Mouse (Mus musculus): ENCODE measurements around the gene Il34.

The Il34 gene

DNA sequence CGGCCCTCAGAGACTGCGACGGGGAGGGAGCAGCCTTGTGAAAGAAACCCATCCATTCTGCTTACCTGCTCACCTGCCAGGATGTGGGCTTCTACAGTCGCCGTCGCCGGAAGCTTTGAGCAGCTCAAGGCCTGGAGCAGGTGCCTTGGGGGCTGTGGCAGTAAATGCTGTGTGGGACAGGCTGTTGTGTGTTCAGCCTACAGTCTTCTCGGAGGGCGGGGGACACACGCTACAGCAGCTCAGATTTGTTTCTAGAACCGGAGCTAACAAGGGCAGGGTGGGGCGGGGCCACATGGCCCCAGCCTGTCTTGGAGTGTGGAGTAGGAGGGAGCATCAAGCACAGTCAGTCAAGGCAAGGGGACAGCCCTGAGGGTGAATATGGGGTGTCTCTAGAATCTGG is at the start of gene Il34:
Il34 (minus strand) TSS at position 256 of the 400 bp plus-strand sequence.
- peak; percentile 19 to 23 for DNase-seq (ENCODE audit: low read depth in 2 of 2, low spot score in 2 of 2)

DNA sequence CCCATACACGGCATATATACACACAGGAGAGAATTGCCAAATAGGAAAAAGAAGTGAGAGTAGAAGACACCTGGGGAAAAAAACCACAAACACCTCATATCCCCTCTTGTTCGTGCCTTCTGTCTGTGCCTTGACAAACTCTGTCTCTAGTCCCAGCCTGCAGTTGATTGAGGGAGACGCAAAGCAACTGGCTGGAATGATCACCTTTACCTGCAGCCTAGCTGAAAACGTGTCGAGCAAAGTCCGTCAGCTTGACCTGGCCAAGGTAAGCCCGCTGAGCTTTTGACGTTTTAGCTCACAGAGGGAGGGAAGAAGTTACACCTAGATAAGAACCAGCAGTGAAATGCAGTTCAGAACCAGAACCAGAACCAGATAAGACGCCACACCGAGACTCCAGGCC is 45.5 kb upstream of the Il34 start:
- DNase-seq (ENCODE audit: low read depth in 2 of 2, low spot score in 2 of 2): no peak

DNA sequence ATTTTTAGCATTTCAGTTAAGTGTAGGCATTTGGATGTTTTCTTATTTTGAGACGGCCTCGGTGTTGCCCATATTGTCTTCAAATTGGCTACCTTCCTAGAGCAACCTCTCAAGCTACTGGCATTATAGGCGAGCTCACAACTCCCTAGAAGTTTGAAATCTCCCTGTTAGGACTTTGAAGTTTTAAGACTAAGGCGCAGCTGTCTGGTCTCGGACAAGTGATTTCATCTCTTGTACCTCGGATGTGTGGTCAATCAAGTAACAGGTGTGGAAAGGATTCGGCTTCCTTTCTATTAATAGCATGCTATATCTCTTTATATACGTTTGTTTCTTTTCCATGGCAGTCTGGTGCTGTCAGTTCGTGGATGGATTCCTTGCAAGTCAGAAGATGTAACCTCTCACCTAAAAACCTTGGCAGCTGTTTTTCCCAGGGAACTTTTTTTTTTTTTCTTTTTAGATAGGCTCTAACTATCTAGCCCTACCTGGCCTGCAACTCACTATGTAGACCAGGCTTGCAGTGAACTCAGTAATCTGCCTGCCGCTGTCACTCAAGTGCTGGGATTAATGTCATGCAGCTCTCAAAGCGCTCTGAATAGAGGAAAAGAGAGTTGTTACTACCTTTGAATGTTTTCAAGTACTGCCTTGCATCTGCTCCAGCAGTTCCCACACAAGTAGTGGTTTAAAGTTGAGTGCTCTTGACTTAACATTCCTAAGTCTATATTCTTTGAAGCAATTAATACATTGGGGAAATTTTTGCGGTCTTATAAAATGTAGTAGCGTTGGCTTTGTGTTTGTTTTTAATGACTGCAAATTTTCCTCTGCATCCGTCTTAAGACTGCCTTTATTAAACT is 42.1 kb upstream of the Il34 start:
- DNase-seq (ENCODE audit: low read depth in 2 of 2, low spot score in 2 of 2): no peak

DNA sequence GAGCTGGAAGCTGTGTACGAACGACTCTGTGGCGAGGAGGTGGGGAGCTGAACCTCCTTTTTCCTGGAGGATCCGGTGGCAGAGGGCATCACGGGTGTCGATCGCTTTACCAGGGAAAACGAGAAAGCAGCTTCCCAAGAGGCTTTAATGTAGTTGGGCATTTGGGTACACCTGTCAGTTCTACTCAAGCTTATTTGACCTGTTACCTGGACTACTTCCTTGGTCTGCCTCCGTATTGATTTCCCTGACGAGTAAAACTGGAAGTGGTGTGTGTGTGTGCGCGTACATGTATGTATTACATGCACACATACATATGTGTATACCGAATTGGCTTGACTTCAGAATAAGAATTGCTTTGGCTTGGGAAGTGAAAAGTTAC is 41.4 kb upstream of the Il34 start:
- no peak for DNase-seq (ENCODE audit: low read depth in 2 of 2, low spot score in 2 of 2)

DNA sequence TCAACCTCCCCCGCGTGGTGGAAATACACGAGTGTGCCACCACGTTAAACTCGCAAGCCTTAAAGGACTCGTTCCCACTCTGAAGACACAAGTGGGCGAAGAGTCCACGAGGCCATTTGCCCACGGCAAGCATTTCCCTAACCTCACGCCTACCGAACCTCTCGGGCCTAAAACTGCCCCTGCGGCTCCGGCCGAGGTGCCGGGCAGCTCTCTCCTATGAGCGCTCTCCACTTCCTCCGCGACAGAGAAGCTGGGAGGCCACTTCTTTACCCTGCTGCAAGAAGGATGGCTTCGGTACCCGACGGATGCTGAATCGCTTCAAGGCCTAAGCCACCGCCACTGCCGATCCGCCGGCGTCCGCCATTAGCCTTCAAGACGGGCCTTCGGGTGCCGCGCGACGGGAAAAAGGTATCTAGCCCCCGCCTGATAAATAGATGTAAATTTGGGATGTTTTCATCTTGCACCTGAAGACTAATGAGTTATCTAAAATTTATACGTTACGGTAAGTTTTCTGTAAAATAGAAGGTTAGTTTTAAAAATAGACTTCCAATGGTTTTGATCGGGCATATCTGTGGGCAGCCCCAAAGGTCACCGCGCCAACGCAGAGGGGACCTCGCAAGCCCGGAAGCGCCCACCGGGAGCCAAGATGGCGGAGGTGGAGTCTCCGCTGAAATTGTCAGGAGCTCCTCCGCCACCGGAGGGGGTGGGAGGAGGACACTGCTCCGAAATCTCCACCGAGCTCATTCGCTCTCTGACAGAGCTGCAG is 40.9 kb upstream of the Il34 start, which contains the start of the genes Cog4 and Sf3b3:
Cog4 (plus strand) TSS at position 196 of the 766 bp plus-strand sequence.
Sf3b3 (minus strand) TSS at position 383 of the 766 bp plus-strand sequence.
- peak; percentile 83 to 85 for DNase-seq (ENCODE audit: low read depth in 2 of 2, low spot score in 2 of 2)

DNA sequence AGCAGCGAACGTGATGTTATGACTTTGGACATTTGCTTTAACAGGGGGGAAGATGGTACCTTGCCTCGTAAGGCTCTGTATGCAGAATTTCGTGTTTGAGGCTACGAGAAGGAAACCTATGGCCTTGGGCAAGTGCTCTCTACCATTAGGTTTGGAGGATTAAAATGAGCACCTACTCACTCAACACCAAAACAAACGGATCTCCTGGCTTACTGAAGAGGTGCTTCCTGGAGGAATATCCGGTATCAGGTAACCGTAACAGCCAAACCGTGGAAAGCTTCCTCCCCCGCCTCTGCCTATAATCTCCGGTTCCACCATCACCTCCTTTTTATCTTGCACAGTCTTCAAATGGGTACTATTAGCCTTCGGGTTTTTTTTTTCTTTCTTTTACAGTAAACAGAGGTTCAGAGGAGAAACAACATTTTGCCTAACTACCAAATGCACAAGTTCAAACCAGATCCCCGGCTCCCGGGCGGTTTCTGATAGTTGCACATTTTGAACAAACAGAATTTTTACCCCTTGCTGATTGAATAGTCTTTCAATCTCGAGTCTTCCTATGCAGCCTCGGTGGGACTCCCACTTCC is 40.2 kb upstream of the Il34 start:
- peak in 1 of 2 experiments; percentile 4 for DNase-seq (ENCODE audit: low read depth in 2 of 2, low spot score in 2 of 2)

DNA sequence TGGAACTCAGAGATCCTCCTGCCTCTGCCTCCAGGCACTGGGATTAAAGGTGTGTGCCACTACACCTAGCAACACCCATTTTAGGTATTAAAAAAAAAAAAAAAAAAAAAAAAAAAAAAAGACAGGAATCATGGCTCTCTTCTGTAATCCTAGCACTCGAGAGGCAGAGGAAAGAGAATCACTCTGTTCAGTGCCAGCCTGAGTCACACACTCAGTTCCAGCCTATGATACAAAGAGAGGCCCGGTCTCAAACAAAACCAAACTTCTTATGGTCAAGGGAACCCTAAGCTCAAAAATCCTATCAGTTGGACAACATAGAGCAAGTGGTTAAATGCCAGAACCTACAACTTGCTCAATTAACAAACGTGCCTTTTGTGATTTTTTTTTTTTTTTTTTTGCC is 39.2 kb upstream of the Il34 start:
- DNase-seq (ENCODE audit: low read depth in 2 of 2, low spot score in 2 of 2): no peak

DNA sequence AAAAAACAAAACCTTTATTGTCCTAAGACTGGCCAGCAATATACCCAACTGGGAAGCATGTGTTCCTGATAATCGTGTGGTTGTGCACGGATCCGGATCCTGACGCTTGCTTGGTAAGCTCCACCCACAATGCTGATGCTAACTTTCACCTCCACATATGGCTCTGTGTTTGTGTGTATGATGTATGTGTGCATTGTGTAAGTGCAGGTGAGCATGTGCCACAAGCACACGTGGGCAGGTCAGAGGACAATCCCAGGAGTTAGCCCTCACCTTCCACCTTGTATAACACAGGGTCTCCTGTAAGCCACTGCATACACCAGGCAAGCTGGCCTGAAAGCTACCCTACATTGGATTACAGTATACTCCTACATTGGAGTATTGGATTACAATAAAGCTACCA is 37.5 kb upstream of the Il34 start:
- no peak for DNase-seq (ENCODE audit: low read depth in 2 of 2, low spot score in 2 of 2)

DNA sequence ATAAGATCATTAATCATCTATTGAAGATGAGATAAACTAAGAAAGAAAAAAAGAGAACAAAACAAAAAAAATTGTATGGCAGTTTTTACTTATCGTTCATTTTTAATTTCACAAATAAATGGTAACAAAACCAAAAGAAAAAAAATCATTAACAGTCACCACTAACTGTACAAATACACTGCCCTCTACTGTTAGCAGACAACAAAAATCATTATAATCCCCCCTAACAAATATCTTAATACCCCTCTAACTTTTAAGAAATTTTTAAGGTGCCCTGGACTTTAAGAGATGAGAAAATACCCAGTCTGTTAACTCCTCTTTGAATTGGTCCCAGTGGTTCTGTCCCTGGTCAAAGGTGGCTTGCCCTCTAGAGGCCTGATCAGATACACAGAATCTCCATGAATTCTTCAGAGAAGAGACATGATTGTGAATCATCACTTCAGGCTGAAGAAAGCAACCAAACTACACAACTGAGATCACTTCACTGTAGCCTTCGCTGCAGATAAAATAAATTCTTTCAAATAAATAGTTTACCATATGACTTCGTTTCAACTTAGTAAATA is 36.4 kb upstream of the Il34 start:
- DNase-seq (ENCODE audit: low read depth in 2 of 2, low spot score in 2 of 2): no peak

DNA sequence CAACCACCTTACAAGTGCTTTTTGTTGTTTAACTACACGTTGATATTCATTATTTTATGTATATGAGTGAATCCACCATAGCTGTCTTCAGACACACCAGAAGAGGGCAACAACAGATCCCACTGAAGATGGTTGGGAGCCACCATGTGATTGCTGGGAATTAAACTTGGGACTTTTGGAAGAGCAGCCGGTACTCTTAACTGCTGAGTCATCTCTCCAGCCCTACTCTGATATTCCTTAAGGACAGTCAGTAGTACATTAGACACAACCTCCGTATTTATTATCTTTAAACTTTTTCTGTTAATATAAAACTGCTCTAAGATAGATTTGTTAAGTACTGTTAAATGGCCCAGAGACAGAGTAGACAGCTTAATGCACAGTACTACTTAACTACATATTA is 26.2 kb upstream of the Il34 start:
- no peak for DNase-seq (ENCODE audit: low read depth in 2 of 2, low spot score in 2 of 2)

DNA sequence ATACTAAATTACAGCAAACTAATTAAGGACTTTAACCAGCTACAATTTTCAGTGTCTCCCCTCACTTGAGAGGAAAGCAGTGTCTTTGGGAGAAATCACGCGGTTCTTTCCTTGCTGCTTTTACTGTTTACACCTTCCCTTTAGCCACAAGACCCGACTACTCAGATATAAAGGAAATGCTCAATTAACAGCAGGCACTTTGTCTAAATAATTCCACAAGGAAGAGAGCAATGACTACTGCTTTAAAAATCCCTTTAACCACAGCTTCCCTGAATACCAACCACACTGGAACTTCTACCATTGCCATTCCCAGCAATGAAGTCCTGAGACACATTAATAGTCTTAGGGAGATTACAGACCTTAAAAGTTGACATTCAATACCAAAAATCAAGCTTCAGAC is 22.8 kb upstream of the Il34 start:
- no peak for DNase-seq (ENCODE audit: low read depth in 2 of 2, low spot score in 2 of 2)

DNA sequence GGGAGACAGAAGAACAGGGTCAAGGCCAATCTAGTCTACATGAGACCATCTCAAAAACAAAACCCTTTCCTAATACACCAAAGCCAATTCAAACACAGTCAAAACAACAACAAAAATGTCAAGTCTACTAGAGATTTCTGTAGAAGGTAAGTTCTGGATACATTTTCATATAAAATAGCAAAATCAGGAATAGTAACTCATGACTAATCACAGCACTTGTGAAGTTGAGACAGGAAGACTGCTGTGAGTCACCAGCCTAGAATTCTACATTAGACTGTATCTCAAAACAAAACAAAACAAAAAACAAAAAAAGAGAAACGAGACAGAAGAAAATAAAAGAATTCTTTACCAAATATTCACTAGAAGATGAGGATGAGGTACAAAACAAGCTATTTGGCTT is 19.1 kb upstream of the Il34 start:
- no peak for DNase-seq (ENCODE audit: low read depth in 2 of 2, low spot score in 2 of 2)

DNA sequence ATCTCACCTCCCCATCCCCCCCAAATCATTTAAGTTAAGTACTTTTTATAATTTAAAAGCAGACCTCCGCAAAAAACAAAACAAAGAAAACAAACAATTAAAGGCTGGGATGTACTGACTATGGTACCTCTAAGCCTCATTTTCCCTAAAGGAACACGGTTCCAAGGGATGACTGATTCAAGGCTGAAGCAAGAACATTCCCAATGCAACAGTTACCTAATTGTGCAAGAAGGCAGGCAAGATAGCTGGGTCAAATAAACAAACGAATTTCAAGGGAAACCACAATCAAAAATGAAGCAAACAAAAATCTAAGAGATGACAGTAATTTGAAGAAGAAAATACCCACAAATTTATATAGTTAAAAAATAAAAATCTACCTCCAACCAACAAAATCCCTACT is 16.2 kb upstream of the Il34 start:
- no peak for DNase-seq (ENCODE audit: low read depth in 2 of 2, low spot score in 2 of 2)

DNA sequence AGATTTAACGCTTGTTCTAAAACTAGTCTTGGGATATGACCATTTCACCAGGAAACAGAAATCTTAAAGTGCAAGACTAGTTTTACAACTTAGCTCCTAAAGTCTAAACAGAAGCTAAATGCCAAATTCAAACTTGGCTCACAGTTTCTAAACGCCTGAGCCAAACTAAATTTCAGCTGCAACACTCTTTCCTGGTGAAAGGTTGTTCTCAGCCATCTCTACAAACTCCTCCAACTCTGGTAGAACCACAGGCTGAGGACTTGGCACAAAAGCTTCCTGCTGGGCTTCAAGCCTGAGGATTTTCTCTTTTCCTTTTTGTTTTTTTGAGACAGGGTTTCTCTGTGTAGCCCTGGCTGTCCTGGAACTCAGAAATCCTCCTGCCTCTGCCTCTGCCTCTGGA is 14.5 kb upstream of the Il34 start:
- DNase-seq (ENCODE audit: low read depth in 2 of 2, low spot score in 2 of 2): no peak

DNA sequence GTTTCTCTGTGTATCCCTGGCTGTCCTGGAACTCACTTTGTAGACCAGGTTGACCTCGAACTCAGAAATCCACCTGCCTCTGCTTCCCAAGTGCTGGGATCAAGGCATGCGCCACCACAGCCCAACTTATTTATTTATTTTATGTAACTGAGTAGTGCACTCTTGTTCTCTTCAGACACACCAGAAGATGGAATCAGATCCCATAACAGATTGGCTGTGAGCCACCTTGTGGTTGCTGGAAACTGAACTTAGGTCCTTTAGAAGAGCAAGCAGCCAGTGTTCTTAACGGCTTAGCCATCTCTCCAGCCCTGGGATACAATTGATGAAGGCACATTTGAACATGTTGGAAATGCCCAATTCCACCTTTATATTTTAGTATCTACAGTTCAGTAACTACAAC is 12.9 kb upstream of the Il34 start:
- no peak for DNase-seq (ENCODE audit: low read depth in 2 of 2, low spot score in 2 of 2)

DNA sequence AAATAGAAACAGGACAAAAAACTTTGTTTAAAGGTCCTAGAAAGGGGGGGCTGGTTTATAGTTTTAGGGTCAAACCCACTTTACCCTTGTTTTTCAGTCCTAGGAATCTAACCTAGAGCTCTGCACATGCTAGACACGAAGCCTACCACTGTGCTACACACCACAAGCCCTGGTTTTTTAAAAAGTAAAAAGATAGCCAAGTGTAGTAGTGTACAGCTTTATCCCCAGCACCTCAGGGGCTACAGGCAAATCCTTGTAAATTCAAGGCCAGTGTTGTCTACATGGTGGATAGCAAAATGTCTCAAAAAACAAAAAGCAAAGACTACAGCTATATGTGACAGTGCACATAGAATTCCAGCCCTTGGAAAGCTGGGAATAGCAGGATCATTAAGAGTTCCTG is 11.3 kb upstream of the Il34 start:
- DNase-seq (ENCODE audit: low read depth in 2 of 2, low spot score in 2 of 2): no peak

DNA sequence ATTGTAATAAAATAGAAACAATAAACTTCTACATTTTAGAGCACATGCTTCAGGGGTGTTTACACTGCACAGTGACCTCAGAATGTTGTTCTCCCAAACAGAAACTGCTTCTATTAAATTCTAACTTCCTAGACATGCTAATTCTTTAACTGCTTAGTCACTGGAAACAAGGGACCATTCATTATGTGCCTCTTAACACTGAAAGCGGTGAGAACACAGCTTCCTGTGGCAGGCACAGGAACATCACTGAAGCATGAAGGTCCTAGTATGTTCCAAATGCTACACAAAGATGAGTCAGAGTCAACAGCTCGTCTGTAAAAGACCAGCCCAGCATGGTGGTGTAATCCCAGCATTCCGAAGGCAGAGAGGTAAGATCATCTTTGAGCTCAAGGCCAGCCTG is 9.6 kb upstream of the Il34 start:
- DNase-seq (ENCODE audit: low read depth in 2 of 2, low spot score in 2 of 2): no peak

DNA sequence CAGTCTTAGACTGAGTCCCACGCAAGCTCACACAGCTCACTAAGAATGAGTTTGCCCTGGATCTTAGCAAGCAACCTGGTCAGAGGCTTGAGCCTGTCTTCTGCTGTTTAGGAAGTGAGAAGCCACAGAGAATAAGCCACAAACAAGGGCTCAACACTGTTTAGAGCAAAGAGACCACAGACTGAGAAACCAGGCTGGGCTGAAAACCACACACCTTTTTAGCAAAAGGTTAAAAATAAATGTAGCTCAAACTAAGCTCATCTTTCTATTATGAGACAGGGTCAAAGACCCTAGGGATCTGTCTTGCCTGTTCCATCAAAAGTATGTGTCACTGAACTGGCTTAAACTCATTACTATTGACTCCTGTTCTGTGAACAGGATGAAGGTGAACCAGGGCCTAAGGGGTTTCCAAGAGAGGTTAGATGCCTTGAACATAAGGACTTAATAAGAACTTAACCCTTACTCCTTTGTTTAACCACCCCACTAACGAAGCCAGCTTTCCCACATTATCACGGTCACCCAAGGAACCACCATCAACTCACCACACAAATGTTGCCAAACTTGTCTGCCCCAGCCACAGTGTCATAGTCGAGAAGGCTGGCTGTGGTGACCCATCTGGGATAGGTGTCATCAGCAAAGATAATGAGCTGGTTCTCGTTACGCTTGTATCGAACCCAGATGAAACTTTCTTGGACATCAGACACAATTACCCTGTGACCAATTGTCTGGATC is 7.5 kb upstream of the Il34 start:
- no peak for DNase-seq (ENCODE audit: low read depth in 2 of 2, low spot score in 2 of 2)

DNA sequence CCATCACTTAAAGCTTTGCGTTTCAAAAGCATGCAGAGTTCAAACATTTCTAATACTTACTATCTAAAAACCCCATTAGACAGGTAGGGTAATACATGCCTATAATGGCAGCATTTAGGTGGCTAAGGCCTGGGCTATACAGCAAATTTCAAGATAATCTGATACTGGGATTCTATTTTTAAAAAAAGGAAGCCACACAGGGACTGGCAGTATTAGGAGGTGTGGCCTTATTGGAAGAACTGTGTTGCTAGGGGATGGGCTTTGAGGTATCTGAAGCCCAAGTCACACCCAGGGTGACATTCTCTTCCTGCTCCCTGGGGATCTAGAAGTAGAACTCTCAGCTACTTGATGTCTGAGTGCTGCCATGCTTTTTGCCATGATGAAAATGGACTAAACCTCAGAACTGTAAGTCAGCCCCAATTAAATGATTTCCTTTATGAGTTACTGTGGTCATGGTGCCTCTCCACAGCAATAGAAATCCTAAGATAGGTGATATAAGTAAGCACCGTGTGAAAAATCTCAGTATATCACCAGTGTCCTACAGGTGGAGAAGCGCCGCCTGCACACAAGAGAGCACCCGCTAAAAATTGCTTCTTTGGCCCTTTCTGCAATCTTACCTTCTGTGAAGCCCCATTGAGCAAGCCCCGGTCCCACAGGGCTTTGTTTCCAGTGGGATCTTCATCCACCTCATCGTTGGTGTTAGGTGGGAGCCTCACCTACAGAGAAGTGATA is 6.8 kb upstream of the Il34 start:
- no peak for DNase-seq (ENCODE audit: low read depth in 2 of 2, low spot score in 2 of 2)

DNA sequence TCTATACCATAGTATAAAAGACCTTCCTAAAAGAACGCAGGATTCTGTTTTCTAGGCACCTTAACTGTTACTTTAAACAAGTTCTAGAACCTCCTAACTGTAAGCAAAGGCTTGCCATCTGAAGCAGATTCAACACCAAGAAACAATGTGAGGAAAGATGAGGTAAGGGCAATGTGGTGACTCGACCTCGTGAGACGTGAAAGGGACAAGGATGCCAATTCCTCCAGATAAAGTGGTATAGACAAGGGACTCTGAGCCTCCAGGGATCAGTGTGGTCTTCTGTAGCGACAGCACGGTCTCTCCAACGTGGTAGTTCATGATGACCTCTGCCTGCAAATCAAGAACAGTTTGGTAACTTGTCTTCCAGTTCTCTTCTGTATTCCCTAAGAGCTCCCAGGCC is 6.1 kb upstream of the Il34 start:
- DNase-seq (ENCODE audit: low read depth in 2 of 2, low spot score in 2 of 2): no peak

Data from CD8-positive naive resting alpha-beta T cell, adult 2 months (primary cell).